Mouse (Mus musculus): ENCODE results near the gene Erh. TPM values are rescaled to one million over a fixed set of nuclear protein-coding genes. Genes with fewer than 3 reads are reported as not detected.

Erh gene
- polyA plus RNA-seq, 1 experiment = 54.4 TPM

GRCm38 (mm10) chr12:80595566-80595965 is 48.6 kb downstream of the Erh start:
- no peak overlapping the region for H3K27ac ChIP-seq (ENCODE audit: control insufficient read depth, insufficient read depth, low read length)
- H3K27me3 ChIP-seq (ENCODE audit: control insufficient read depth, insufficient read depth, low read length) = no peaks in the 10 kb centered on the region
- TF ChIP-seq POLR2A (IDR thresholded peaks at IDR 0.05; ENCODE audit: control insufficient read depth, extremely low read depth, insufficient read depth, low read length, poor library complexity) = no peak
- no peak for TF ChIP-seq CTCF (IDR thresholded peaks at IDR 0.05; ENCODE audit: borderline replicate concordance, control insufficient read depth, extremely low read depth, insufficient read depth, low read length, poor library complexity)
- WGBS = 93% methylated on average over 4 of the region's 4 CpGs
- DNase-seq = no peak
- no peak overlapping the region for H3K4me3 ChIP-seq (ENCODE audit: control insufficient read depth, insufficient read depth, low read length)
- H3K4me1 ChIP-seq (replicated peaks; ENCODE audit: control insufficient read depth, insufficient read depth, low read length) = no peaks in the 10 kb centered on the region
- no peaks in the 10 kb centered on the region for H3K36me3 ChIP-seq (ENCODE audit: control insufficient read depth, insufficient read depth, low read length)

GRCm38 (mm10) chr12:80594781-80595180 is 49.4 kb downstream of the Erh start:
- TF ChIP-seq CTCF (IDR thresholded peaks at IDR 0.05; ENCODE audit: borderline replicate concordance, control insufficient read depth, extremely low read depth, insufficient read depth, low read length, poor library complexity) (no peak), POLR2A (IDR thresholded peaks at IDR 0.05; ENCODE audit: control insufficient read depth, extremely low read depth, insufficient read depth, low read length, poor library complexity) (no peak)
- H3K27me3 ChIP-seq (ENCODE audit: control insufficient read depth, insufficient read depth, low read length) = no peaks in the 10 kb centered on the region; the same call in 1 of the 2 replicates
- no peaks in the 10 kb centered on the region for H3K36me3 ChIP-seq (ENCODE audit: control insufficient read depth, insufficient read depth, low read length)
- H3K4me3 ChIP-seq (ENCODE audit: control insufficient read depth, insufficient read depth, low read length) = no peak overlapping the region
- H3K27ac ChIP-seq (ENCODE audit: control insufficient read depth, insufficient read depth, low read length) = no peak overlapping the region
- no peak for DNase-seq
- no peaks in the 10 kb centered on the region for H3K4me1 ChIP-seq (replicated peaks; ENCODE audit: control insufficient read depth, insufficient read depth, low read length)
- 89% methylated on average over 4 of the region's 4 CpGs for WGBS

GRCm38 (mm10) chr12:80594141-80594540 is 50.0 kb downstream of the Erh start:
- 67% methylated on average over 4 of the region's 4 CpGs for WGBS
- Histone ChIP-seq H3K36me3 (ENCODE audit: control insufficient read depth, insufficient read depth, low read length) (no peaks in the 10 kb centered on the region), H3K27ac (ENCODE audit: control insufficient read depth, insufficient read depth, low read length) (no peak overlapping the region), H3K4me1 (replicated peaks; ENCODE audit: control insufficient read depth, insufficient read depth, low read length) (no peaks in the 10 kb centered on the region), H3K27me3 (ENCODE audit: control insufficient read depth, insufficient read depth, low read length) (no peaks in the 10 kb centered on the region; the same call in 1 of the 2 replicates), H3K4me3 (ENCODE audit: control insufficient read depth, insufficient read depth, low read length) (no peak overlapping the region)
- TF ChIP-seq POLR2A (IDR thresholded peaks at IDR 0.05; ENCODE audit: control insufficient read depth, extremely low read depth, insufficient read depth, low read length, poor library complexity) (no peak), CTCF (IDR thresholded peaks at IDR 0.05; ENCODE audit: borderline replicate concordance, control insufficient read depth, extremely low read depth, insufficient read depth, low read length, poor library complexity) (no peak)
- no peak for DNase-seq

- peak; percentile 23 for DNase-seq
- 51% methylated on average over 2 of the region's 2 CpGs for WGBS
- Histone ChIP-seq H3K27me3 (ENCODE audit: control insufficient read depth, insufficient read depth, low read length) (no peaks in the 10 kb centered on the region; the same call in 1 of the 2 replicates), H3K36me3 (ENCODE audit: control insufficient read depth, insufficient read depth, low read length) (no peaks in the 10 kb centered on the region), H3K4me1 (replicated peaks; ENCODE audit: control insufficient read depth, insufficient read depth, low read length) (no peaks in the 10 kb centered on the region), H3K4me3 (ENCODE audit: control insufficient read depth, insufficient read depth, low read length) (no peak overlapping the region), H3K27ac (ENCODE audit: control insufficient read depth, insufficient read depth, low read length) (no peak overlapping the region)
- TF ChIP-seq CTCF (IDR thresholded peaks at IDR 0.05; ENCODE audit: borderline replicate concordance, control insufficient read depth, extremely low read depth, insufficient read depth, low read length, poor library complexity) (no peak), POLR2A (IDR thresholded peaks at IDR 0.05; ENCODE audit: control insufficient read depth, extremely low read depth, insufficient read depth, low read length, poor library complexity) (no peak)
Observed at GRCm38 (mm10) chr12:80584973-80585372, 59.2 kb downstream of the Erh start.

Other genes with a start within 250 kb of the Erh start
- gene Dcaf5, start 207.7 kb downstream of the Erh start, polyA plus RNA-seq (2012; rRNA removed) = 31.9 and 34.8 TPM in 2 replicates
- gene Exd2, start 181.2 kb downstream of the Erh start, polyA plus RNA-seq (2012; rRNA removed) = 18.7 and 19.6 TPM in 2 replicates
- 0.98 and 1.1 TPM in 2 replicates for gene Galnt16, start 126.1 kb downstream of the Erh start, polyA plus RNA-seq (2012; rRNA removed)
- gene Slc39a9, start 458 bp downstream of the Erh start, polyA plus RNA-seq (2012; rRNA removed) = 55.7 and 58.2 TPM in 2 replicates
- gene Plekhd1, start 48.2 kb upstream of the Erh start, polyA plus RNA-seq (2012; rRNA removed) = 0.18 and 0.20 TPM in 2 replicates
- not detected in 2 replicates for gene Ccdc177, start 116.3 kb upstream of the Erh start, polyA plus RNA-seq (2012; rRNA removed)
- gene Susd6, start 146.2 kb upstream of the Erh start, polyA plus RNA-seq (2012; rRNA removed) = 81.3 and 81.8 TPM in 2 replicates

All from thymus, adult 2 months (tissue).